Mouse (Mus musculus): ENCODE measurements around the gene Rfpl4. TPM values are rescaled to one million over a fixed set of nuclear protein-coding genes. Genes with fewer than 3 reads are reported as not detected.
"Not testable (repeated sequence)": the region's sequence is repeated elsewhere in the genome, so short reads cannot be mapped to it uniquely, and the experiment has no call there.

Rfpl4 gene
- total RNA-seq, 4 experiments from 2014 or later = not detected

DNA sequence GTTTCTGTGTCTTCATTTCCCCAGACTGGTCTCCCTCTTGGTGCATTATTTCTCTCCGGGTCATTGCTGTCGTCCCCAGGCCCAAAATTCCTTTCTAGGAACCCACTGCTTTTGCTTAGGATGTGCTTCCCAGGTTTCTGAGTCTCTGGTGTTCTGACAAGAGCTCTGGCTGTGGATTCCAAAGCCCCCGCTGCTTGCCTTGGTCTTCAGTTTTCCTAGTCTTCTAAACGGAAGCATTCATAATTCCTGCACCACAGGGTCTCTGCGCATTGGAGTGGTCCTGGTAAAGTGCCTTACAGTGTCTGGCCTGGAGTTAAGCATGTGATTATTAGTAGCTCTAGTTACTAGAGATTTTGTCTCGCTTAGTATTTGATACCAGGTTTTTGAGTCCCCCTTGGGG is 35.9 kb downstream of the Rfpl4 start:
- DNase-seq (ENCODE audit: low spot score) = no peak

DNA sequence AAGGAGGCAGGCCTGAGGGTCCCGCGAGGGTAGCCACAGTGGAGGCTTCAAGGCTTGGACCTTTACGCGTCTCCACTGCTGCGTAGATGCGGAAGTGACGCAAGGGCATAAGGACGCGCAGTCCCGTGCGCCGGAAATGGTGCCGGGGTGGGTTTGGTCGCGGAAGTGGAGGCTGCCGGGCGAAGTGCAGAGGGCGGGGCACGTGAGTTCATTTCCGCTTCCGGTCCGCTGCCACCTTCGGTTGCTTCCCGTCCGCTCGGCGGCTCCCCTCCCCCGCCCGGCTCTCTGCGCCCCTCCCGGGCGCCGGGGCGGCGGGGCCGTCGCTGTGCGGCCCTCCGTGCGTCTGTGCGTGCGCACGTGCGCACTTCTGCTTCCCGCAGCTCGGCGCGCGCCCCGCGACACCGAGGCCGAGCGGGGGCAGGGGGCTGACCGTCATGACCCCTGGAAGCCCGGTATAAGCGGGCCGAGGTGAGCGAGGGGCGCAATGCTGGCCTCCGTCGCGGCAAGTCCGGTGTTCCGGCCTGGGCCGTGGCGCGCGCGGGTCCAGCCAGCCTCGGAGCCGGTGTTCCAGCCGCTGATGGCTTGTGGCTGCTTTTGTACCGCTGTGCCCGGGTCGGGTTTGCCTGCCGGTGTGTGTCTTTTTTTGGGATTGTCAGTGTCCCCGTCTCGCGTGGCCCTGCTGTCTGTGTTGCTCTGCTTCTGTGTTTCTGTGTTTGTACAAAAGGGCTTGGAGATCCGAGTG is 36.6 kb downstream of the Rfpl4 start, which contains the start of gene Epn1:
Gene Epn1 (plus strand): TSS at position 226 of the 742 bp plus-strand sequence.
- peak; percentile 97 for DNase-seq (ENCODE audit: low spot score)

DNA sequence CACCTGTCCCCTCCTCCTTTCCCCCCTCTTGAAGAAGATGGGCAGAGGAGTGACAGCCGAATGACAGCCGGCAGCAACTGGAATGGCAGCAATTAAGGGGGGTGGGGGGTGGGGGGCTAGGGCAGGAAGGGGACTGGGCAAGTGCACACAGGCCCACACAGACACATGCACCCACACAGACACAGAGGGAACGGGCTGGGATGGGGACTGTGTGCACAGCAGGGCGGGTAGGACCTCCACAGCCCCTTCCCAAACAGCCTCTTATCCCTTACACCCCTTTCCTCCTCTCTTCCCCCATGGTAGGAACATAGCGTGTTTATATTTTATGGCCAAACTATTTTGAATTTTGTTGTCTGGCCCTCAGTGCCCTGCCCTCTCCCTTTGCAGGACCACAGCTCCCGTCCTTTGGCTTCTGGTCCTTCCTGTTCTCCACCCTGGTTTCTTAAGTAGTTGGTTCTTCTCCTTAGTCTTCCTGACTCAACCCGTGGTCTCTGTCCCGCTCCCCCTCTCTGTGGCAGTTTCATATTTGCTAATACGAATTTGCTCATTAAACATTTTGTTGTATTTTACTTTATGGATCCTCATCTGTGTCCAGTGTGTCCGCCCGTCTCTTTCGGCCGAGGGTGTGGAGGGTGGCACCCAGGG is 37.3 kb downstream of the Rfpl4 start:
- DNase-seq (ENCODE audit: low spot score) = not testable (repeated sequence)

- no peak for DNase-seq (ENCODE audit: low spot score)
Measured at GRCm38 (mm10) chr7:5076931-5077330, 39.8 kb downstream of the Rfpl4 start.

- no peak for DNase-seq (ENCODE audit: low spot score)
Measured at GRCm38 (mm10) chr7:5074984-5075383, 41.8 kb downstream of the Rfpl4 start.

- no peak for DNase-seq (ENCODE audit: low spot score)
Measured at GRCm38 (mm10) chr7:5073586-5073985, 43.2 kb downstream of the Rfpl4 start.

- DNase-seq (ENCODE audit: low spot score) = no peak
Measured at GRCm38 (mm10) chr7:5064886-5065285, 51.9 kb downstream of the Rfpl4 start.

GRCm38 (mm10) chr7:5062360-5063001 is 54.3 kb downstream of the Rfpl4 start:
- peak; percentile 68 for DNase-seq (ENCODE audit: low spot score)

- DNase-seq (ENCODE audit: low spot score) = peak; percentile 91
Measured at GRCm38 (mm10) chr7:5061774-5062359, 54.9 kb downstream of the Rfpl4 start, which contains the start of gene U2af2. Gene U2af2, plus strand, starts transcription at chr7:5062143.

DNA sequence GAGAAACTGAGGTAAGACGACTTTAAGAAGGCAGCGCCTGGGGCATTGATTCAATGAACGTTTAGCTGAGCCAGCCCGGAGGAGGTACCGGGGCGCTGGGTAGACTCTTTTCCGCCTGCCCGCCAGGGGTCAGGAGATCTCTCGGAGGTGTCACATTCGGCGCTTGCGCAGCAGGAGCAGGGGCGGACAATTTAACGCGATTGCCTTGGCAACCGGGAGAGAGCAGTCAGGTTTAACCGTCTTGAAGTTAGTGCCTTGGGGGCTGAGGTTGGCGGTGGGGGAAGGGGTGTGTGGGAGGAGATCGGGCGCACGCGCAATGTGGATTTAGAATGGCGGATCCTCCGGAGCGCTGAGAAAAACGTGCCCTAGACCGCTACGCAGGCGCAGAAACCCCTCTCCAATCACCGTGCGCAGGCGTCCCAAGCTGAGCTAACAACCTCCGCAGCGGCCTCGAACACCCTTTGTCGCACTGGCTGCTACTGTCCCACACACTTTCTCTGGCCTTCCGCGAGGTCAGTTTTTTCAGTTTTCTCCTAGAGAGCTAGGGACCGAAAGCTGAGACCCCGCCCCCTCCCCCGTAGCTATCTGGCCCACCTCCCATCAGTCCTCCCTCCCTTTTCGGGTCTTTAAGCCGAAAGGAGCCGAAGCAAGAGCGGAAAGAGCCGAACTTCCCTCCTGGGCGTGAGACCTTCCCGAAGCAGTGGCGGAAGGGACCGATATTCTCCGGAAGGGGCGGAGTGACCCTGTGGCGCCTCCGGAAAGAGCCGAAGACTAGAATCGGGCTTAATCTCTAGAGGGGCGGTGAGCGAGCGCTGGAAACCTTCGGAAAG is 55.6 kb downstream of the Rfpl4 start:
- DNase-seq (ENCODE audit: low spot score) = peak; percentile 99

- peak; percentile 67 for DNase-seq (ENCODE audit: low spot score)
Measured at GRCm38 (mm10) chr7:5060239-5060731, 56.5 kb downstream of the Rfpl4 start.

Small RNA genes within 50 kb of the gene (microRNA-seq; reads per million reads assigned to microRNA genes)
- gene Gm26217 = not detected

Other genes starting within 250 kb of the Rfpl4 start
- gene Isoc2b, start 246.7 kb downstream of the Rfpl4 start, total RNA-seq (2022) = 1 to 10 TPM; 5.3 to 6.1 (median 6.0) TPM
- gene Isoc2a, start 239.8 kb downstream of the Rfpl4 start, total RNA-seq (2022) = 10 to 100 TPM; 52.2 to 62.9 (median 54.4) TPM
- gene Gm36210, start 210.4 kb downstream of the Rfpl4 start, total RNA-seq (2022) = under 1 TPM in 2 of 4 experiments, not detected in 2; 0.22 to 0.43 TPM
- gene Zfp628, start 201.7 kb downstream of the Rfpl4 start, total RNA-seq (2022) = 1 to 10 TPM; 6.4 to 8.4 (median 7.5) TPM
- 1 to 10 TPM; 4.7 to 6.7 (median 5.3) TPM for gene Nat14, start 194.9 kb downstream of the Rfpl4 start, total RNA-seq (2022)
- gene Ssc5d, start 191.2 kb downstream of the Rfpl4 start, total RNA-seq (2022) = 1 to 10 TPM; 1.4 to 2.5 (median 1.9) TPM
- gene Sbk2, start 152.5 kb downstream of the Rfpl4 start, total RNA-seq (2022) = 10 to 100 TPM; 27.3 to 40.6 (median 33.1) TPM
- gene Sbk3, start 145.8 kb downstream of the Rfpl4 start, total RNA-seq (2022) = 10 to 100 TPM; 28.3 to 70.4 (median 46.3) TPM
- 10 to 100 TPM in 3 of 4 experiments, 1 to 10 TPM in 1; 9.7 to 19.8 (median 11.8) TPM for gene Zfp579, start 120.8 kb downstream of the Rfpl4 start, total RNA-seq (2022)
- gene Zfp524, start 102.5 kb downstream of the Rfpl4 start, total RNA-seq (2022) = 10 to 100 TPM in 2 of 4 experiments, 1 to 10 TPM in 2; 7.2 to 12.1 (median 9.5) TPM
- gene Fiz1, start 102.3 kb downstream of the Rfpl4 start, total RNA-seq (2022) = 10 to 100 TPM; 15.2 to 25.9 (median 17.5) TPM
- not detected for gene Gm44973, start 101.5 kb downstream of the Rfpl4 start, total RNA-seq (2022)
- gene Zfp865, start 96.6 kb downstream of the Rfpl4 start, total RNA-seq (2022) = 10 to 100 TPM; 11.5 to 13.3 (median 12.8) TPM
- under 1 TPM in 1 of 4 experiments, not detected in 3; 0.22 TPM for gene Ccdc106, start 96.4 kb downstream of the Rfpl4 start, total RNA-seq (2022)
- gene 4632433K11Rik, start 82.8 kb downstream of the Rfpl4 start, total RNA-seq (2022) = under 1 TPM in 1 of 4 experiments, not detected in 3; 0.37 TPM
- 1 to 10 TPM; 4.9 to 7.4 (median 6.0) TPM for gene Zfp784, start 78.5 kb downstream of the Rfpl4 start, total RNA-seq (2022)
- gene Zfp580, start 65.4 kb downstream of the Rfpl4 start, total RNA-seq (2022) = 1 to 10 TPM; 3.2 to 4.4 (median 4.0) TPM
- 10 to 100 TPM; 61.7 to 69.8 (median 64.9) TPM for gene U2af2, start 54.8 kb downstream of the Rfpl4 start, total RNA-seq (2022)
- gene Epn1, start 36.7 kb downstream of the Rfpl4 start, total RNA-seq (2022) = 100 to 1,000 TPM; 164 to 192 (median 185) TPM
- 1 to 10 TPM; 7.4 to 9.7 (median 8.9) TPM for gene Rasl2-9, start 9.0 kb upstream of the Rfpl4 start, total RNA-seq (2022)
- not detected for gene Vmn1r55, start 32.7 kb upstream of the Rfpl4 start, total RNA-seq (2022)
- gene Vmn1r56, start 79.8 kb upstream of the Rfpl4 start, total RNA-seq (2022) = not detected
- not detected for gene Vmn1r57, start 101.5 kb upstream of the Rfpl4 start, total RNA-seq (2022)
- gene Gm5065, start 233.6 kb upstream of the Rfpl4 start, total RNA-seq (2022) = not detected
- gene Nlrp2, start 234.1 kb upstream of the Rfpl4 start, total RNA-seq (2022) = not detected

Data from heart, adult 8-10 months (tissue).